ENCODE assay signal across 24 mouse cellular contexts in the genomic region with DNA sequence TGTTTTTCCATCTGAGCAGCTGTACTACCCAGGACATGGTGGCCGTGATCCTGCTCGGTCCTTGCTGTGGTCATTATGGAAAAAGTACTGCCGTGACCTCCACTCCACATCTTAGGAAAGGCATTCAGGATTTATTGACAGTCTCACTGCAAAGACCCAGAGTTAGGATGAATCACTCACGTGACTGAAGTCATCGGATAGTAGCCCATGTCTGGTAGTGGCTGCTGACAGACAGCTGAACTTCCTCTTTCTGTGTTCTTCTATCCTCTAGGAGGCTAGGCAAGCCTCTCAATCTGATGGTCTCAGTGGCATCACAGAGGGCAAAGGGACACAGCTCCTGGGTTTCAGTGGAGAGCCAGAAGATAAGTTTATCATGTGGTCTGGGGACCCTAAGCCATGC. TPM values are rescaled to one million over a fixed set of nuclear protein-coding genes. Genes with fewer than 3 reads are reported as not detected.
DNase-seq lines count a peak whose midpoint lies in the region; ATAC-seq lines count a peak whose summit lies in the region.
"Had no signal": no experiment of that assay in that cellular context is flagged by ENCODE, and none has a peak within 500 bp of the region (broad histone marks: within the 10 kb centered on the region; RNA-seq: fewer than 3 reads in every experiment).

No protein-coding gene starts in this region.

- no peaks in the 10 kb centered on the region for H3K4me1 ChIP-seq in forebrain, embryonic 10.5 days
- H3K4me1 ChIP-seq: embryonic facial prominence, embryonic 10.5 days; forebrain, embryonic 12.5 days; heart, embryonic 12.5 days; hindbrain, embryonic 15.5 days had no signal

- no peaks in the 10 kb centered on the region for H3K36me3 ChIP-seq in forebrain, embryonic 10.5 days (replicated peaks)
- H3K36me3 ChIP-seq: embryonic facial prominence, embryonic 10.5 days; forebrain, embryonic 12.5 days; heart, embryonic 12.5 days; hindbrain, embryonic 15.5 days had no signal

- no peaks in the 10 kb centered on the region for H3K27me3 ChIP-seq in forebrain, embryonic 10.5 days (ENCODE audit: poor library complexity, severe bottlenecking)
- H3K27me3 ChIP-seq: forebrain, embryonic 12.5 days; heart, embryonic 12.5 days; hindbrain, embryonic 15.5 days had no signal

- H3K9me3 ChIP-seq in forebrain, embryonic 10.5 days, result no peaks in the 10 kb centered on the region
- H3K9me3 ChIP-seq: embryonic facial prominence, embryonic 10.5 days; forebrain, embryonic 12.5 days; hindbrain, embryonic 15.5 days had no signal

- peak; percentile 13 for DNase-seq in adrenal gland, adult 2 months
- DNase-seq in adrenal gland, adult 8-10 months, result no peak
- DNase-seq in B cell, adult 2 months, result peak; percentile 11 to 19
- DNase-seq in MEL-GATA-1-ER (ENCODE audit: extremely low read depth, low read depth), result peak; percentile 70
- DNase-seq in forebrain, embryonic 10.5 days (ENCODE audit: extremely low spot score, low spot score), result no peak
- DNase-seq: adrenal gland, postnatal 10 days; cerebellum, adult 11 months; cerebellum, adult 8-10 months; cerebellum, postnatal 25 days; forebrain, postnatal 0 days; gastrocnemius, postnatal 25 days; heart, adult 18-20 months; heart, postnatal 36 days; kidney, adult 11 months had no signal

- WGBS in forebrain, embryonic 10.5 days, result 90% methylated on average over 5 of the region's 5 CpGs

- H3K4me3 ChIP-seq in forebrain, embryonic 10.5 days, result no peak overlapping the region
- H3K4me3 ChIP-seq: embryonic facial prominence, embryonic 10.5 days; forebrain, embryonic 12.5 days; heart, embryonic 12.5 days; hindbrain, embryonic 15.5 days had no signal

- no peak overlapping the region for H3K27ac ChIP-seq in forebrain, embryonic 10.5 days
- H3K27ac ChIP-seq: embryonic facial prominence, embryonic 10.5 days; forebrain, embryonic 12.5 days; hindbrain, embryonic 15.5 days had no signal

- ATAC-seq in megakaryocyte progenitor cell, adult 5-6 weeks (replicated peaks; ENCODE audit: poor library complexity), result peak; percentile 69
- ATAC-seq in erythroid progenitor cell, adult 5-6 weeks (replicated peaks; ENCODE audit: low FRiP score, poor library complexity, severe bottlenecking), result no peak
- ATAC-seq in inflammation-experienced regulatory T-cells, adult 6 months, result no peak

RNA-seq across cellular contexts. Expression of a gene that starts 35.9 kb away (rescaled TPM):
- total RNA-seq in adrenal gland, adult 2 months (2021), result not detected
- 0.03 TPM in 1 of 2 replicates, not detected in the other for polyA plus RNA-seq in adrenal gland, adult 2 months (2012; rRNA removed)
- under 1 TPM in 2 of 4 experiments, not detected in 2; 0.14 to 0.25 TPM for total RNA-seq in adrenal gland, adult 8-10 months (2022)
- not detected in 2 replicates for total RNA-seq in megakaryocyte progenitor cell, adult 5-6 weeks (2015)
- not detected in 2 replicates for total RNA-seq in megakaryocyte progenitor cell, adult 5-6 weeks (2017)
- not detected in 2 replicates for total RNA-seq in erythroid progenitor cell, adult 5-6 weeks (2015; ENCODE audit: low replicate concordance)
- total RNA-seq in erythroid progenitor cell, adult 5-6 weeks (2017; ENCODE audit: low replicate concordance), result not detected in 2 replicates
- not detected for polyA plus RNA-seq in inflammation-experienced regulatory T-cells, adult 6 months (2017; shearing (Covaris generic))
- 0.95 and 1.3 TPM in 2 replicates for polyA plus RNA-seq in forebrain, embryonic 10.5 days (2016; fragmentation: Nextera tagmentation; extraction: Ambion mirVana)
- total RNA-seq: adrenal gland, postnatal 10 days; gastrocnemius, adult 18-20 months; gastrocnemius, postnatal 25 days; heart, adult 18-20 months; heart, postnatal 36 days had no signal
- polyA plus RNA-seq: heart, embryonic 16.5 days; kidney, embryonic 14.5 days had no signal

Comparison
In these comparisons a context has a peak if more than half of its experiments do, and no peak if none do; other contexts are left out.
1. DNase-seq: peak in adrenal gland, adult 2 months (single experiment), B cell, adult 2 months (2 of 2) and MEL-GATA-1-ER (single experiment); none in adrenal gland, adult 8-10 months (single experiment) and forebrain, embryonic 10.5 days (single experiment).